Mouse (Mus musculus) thymus, adult 2 months (tissue): ENCODE measurements around the gene Gm42791.

Source experiments
- CTCF ChIP-seq: fragments of 200-500 bp; IDR thresholded peaks from 2 replicates; pipeline ENCODE4 v1.5.1; 2012; ENCODE audit warnings: mild to moderate bottlenecking, control low read depth, low read length, moderate library complexity, borderline replicate concordance; ENCODE audit not compliant: control insufficient read depth, poor library complexity, insufficient read depth; ENCODE audit errors: extremely low read depth
- POLR2A ChIP-seq: fragments of 200-500 bp; IDR thresholded peaks from 2 replicates; pipeline ENCODE4 v1.6.1; 2012; ENCODE audit warnings: mild to moderate bottlenecking, low read length, control low read depth, moderate library complexity; ENCODE audit not compliant: control insufficient read depth, poor library complexity, insufficient read depth; ENCODE audit errors: extremely low read depth

DNA sequence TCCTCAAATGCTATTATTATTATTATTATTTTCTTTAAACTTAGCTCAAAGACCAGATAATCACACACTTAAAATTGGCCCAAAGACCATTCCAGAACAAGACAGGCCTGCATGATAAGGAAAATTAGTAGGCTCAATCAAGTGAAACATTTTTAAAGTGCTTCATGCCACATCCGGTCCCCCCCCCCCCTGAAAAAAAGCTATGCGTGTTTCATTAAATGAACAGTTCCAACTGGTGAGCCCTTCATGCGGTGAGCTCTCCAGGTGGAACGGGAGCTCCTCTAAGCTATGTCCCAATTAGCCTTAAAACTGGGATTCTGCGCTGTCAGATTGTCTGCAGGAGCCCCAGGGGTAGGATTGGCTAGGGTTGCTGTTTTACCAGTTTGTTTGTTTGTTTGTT lies 21.3 kb upstream of the Gm42791 start:
- TF ChIP-seq CTCF (no peak), POLR2A (no peak)
